Mouse (Mus musculus) bone marrow macrophage, adult 2 months (primary cell): Measurements from ENCODE around the gene Lama2.

Experiments
- CTCF ChIP-seq: IDR thresholded peaks from 2 replicates; pipeline ENCODE4 v1.5.1; 2012; ENCODE audit warnings: low read depth, mild to moderate bottlenecking, low read length, moderate library complexity
- POLR2A ChIP-seq: IDR thresholded peaks from 2 replicates; pipeline ENCODE4 v1.6.1; 2012; ENCODE audit warnings: mild to moderate bottlenecking, low read depth, low read length, borderline replicate concordance

DNA sequence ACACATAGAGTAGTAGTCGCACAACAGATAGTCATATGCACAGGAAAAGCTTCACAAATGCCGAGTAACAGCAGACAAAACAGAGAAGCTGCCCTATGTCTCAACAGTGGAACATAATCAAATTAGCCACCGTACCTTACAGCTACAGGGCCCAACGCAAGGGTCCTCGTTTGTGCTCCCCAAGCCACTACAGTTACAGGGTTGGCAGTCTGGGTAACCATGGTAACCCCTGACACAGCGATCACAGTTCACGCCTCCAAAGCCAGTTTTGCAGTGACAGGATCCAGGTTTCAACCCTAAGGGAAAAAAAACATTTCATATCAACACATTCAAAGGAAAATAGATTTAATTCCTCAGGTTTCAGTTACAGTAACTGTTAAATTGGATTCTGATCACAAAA is 275.3 kb downstream of the Lama2 start:
- TF ChIP-seq CTCF (no peak), POLR2A (no peak)
